In genomic region chr13:38193406-38193805, GRCm38 (mm10) we compare ENCODE assay signal across 26 mouse cellular contexts.
"Had no signal": no experiment of that assay in that cellular context is flagged by ENCODE, and none has a peak within 500 bp of the region (broad histone marks: within the 10 kb centered on the region; RNA-seq: fewer than 3 reads in every experiment).

No protein-coding gene starts in this region.

- H3K9me3 ChIP-seq: heart, embryonic 15.5 days; intestine, embryonic 15.5 days had no signal

- DNase-seq: gastrocnemius, adult 2 months; gastrocnemius, postnatal 10 days; gastrocnemius, postnatal 25 days; heart, adult 18-20 months; heart, postnatal 14 days; heart, postnatal 4 days; kidney, adult 18-20 months; kidney, adult 8-10 months; kidney, postnatal 10 days; kidney, postnatal 25 days; kidney, postnatal 4 days had no signal

- H3K4me3 ChIP-seq: gastrocnemius, adult 2 months; heart, embryonic 13.5 days; heart, embryonic 15.5 days; hindbrain, embryonic 10.5 days; hindbrain, embryonic 12.5 days; intestine, embryonic 15.5 days; layer of hippocampus, adult 2 months; left cerebral cortex, adult 2 months; limb, embryonic 10.5 days; limb, embryonic 12.5 days had no signal

- ATAC-seq: forebrain, embryonic 16.5 days; hindbrain, embryonic 16.5 days; inflammation-experienced regulatory T-cells, adult 6 months; intestine, embryonic 15.5 days; intestine, postnatal 0 days had no signal

- H3K9ac ChIP-seq: heart, embryonic 13.5 days; heart, embryonic 15.5 days; hindbrain, embryonic 12.5 days; hindbrain, embryonic 14.5 days; intestine, embryonic 15.5 days; limb, embryonic 12.5 days had no signal

- H3K36me3 ChIP-seq: hindbrain, embryonic 12.5 days; limb, embryonic 12.5 days had no signal

- H3K27me3 ChIP-seq: heart, embryonic 13.5 days; heart, embryonic 15.5 days; hindbrain, embryonic 12.5 days; intestine, embryonic 15.5 days; limb, embryonic 12.5 days had no signal

- H3K4me1 ChIP-seq: heart, embryonic 13.5 days; heart, embryonic 15.5 days; hindbrain, embryonic 10.5 days; hindbrain, embryonic 12.5 days; intestine, embryonic 15.5 days; limb, embryonic 10.5 days; limb, embryonic 12.5 days had no signal

- H3K4me2 ChIP-seq: heart, embryonic 11.5 days; heart, embryonic 13.5 days; heart, embryonic 15.5 days; hindbrain, embryonic 12.5 days; hindbrain, embryonic 14.5 days; intestine, embryonic 15.5 days; limb, embryonic 12.5 days had no signal

- H3K27ac ChIP-seq: gastrocnemius, adult 2 months; heart, embryonic 13.5 days; heart, embryonic 15.5 days; hindbrain, embryonic 10.5 days; hindbrain, embryonic 12.5 days; hindbrain, embryonic 14.5 days; intestine, embryonic 15.5 days; layer of hippocampus, adult 2 months; left cerebral cortex, adult 2 months; limb, embryonic 10.5 days; limb, embryonic 12.5 days had no signal
